Mouse (Mus musculus) lung, adult 2 months (tissue): Measurements from ENCODE around the gene Gm45337.

Experiments
- CTCF ChIP-seq: fragments of 200-500 bp; IDR thresholded peaks from 2 replicates; pipeline ENCODE4 v1.5.1; 2011; ENCODE audit warnings: mild to moderate bottlenecking, low read length, control low read depth; ENCODE audit not compliant: insufficient read depth
- POLR2A ChIP-seq: fragments of 200-500 bp; IDR thresholded peaks from 2 replicates; pipeline ENCODE4 v1.6.1; 2011; ENCODE audit warnings: low read depth, mild to moderate bottlenecking, control low read depth, low read length, borderline replicate concordance; ENCODE audit errors: extremely low read depth

DNA sequence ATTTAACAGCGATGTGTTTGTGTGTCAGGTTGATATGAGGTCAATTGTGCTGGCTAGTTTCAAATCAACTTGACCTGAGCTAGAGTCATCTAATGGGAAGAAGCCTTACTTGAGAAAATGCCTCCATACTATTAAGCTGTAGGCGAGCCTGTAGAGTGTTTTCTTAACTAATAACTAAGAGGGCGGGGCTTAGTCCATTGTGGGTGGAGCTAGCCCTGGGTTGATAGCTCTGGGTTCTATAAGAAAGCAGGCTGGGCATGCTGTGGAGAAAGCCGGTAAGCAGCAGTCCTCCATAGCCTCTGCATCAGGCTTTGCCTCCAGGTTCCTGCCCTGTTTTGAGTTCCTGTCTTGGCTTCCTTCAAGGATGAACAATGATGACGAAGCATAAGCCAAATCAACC is 39.7 kb downstream of the Gm45337 start:
- TF ChIP-seq POLR2A (no peak), CTCF (no peak)
